Mouse (Mus musculus) embryonic facial prominence, embryonic 11.5 days (tissue): ENCODE measurements around the gene Traf7. TPM values are rescaled to one million over a fixed set of nuclear protein-coding genes. Genes with fewer than 3 reads are reported as not detected.

Source experiments
- ATAC-seq: fragments of 200-750 bp; cut with Nextera tagmentation; replicated peaks from 2 replicates; pipeline ENCODE4 v1.8.0; 2017; ENCODE audit warnings: low read depth; ENCODE audit not compliant: insufficient number of reproducible peaks, low FRiP score, low TSS enrichment
- DNase-seq: peaks from one replicate; pipeline ENCODE4 v3.0.0-alpha.2; 2015; ENCODE audit warnings: low spot score
- H3K27ac ChIP-seq: fragments of 300-500 bp; sonication (generic); replicated peaks from 2 replicates; pipeline ENCODE4 v1.5.1; 2014; ENCODE audit warnings: mild to moderate bottlenecking, low read depth, low read length, control low read depth
- H3K27me3 ChIP-seq: fragments of 300-500 bp; sonication (generic); 2 replicates; pipeline ENCODE4 v1.6.1; 2014; ENCODE audit warnings: mild to moderate bottlenecking, low read length, moderate library complexity, mixed read lengths; ENCODE audit not compliant: control insufficient read depth, insufficient read depth
- H3K36me3 ChIP-seq: fragments of 300-500 bp; sonication (generic); replicated peaks from 2 replicates; pipeline ENCODE4 v1.6.1; 2014; ENCODE audit warnings: low read depth, mild to moderate bottlenecking, low read length, moderate library complexity, mixed read lengths; ENCODE audit not compliant: control insufficient read depth, insufficient read depth
- H3K4me1 ChIP-seq: fragments of 300-500 bp; sonication (generic); 2 replicates; pipeline ENCODE4 v1.6.1; 2014; ENCODE audit warnings: low read length, mixed read lengths; ENCODE audit not compliant: control insufficient read depth, insufficient read depth
- H3K4me2 ChIP-seq: fragments of 300-500 bp; sonication (generic); 2 replicates; pipeline ENCODE4 v1.6.1; 2014; ENCODE audit warnings: low read depth, mild to moderate bottlenecking, control low read depth, low read length, moderate library complexity
- H3K4me3 ChIP-seq: fragments of 300-500 bp; sonication (generic); 2 replicates; pipeline ENCODE4 v1.5.1; 2014; ENCODE audit warnings: low read depth, low read length, control low read depth
- H3K9ac ChIP-seq: fragments of 300-500 bp; sonication (generic); replicated peaks from 2 replicates; pipeline ENCODE4 v1.6.1; 2014; ENCODE audit warnings: mild to moderate bottlenecking, control low read depth, low read length
- H3K9me3 ChIP-seq: fragments of 300-500 bp; sonication (generic); replicated peaks from 2 replicates; pipeline ENCODE4 v1.6.1; 2016; ENCODE audit warnings: mild to moderate bottlenecking, low read length, inconsistent platforms, mixed read lengths; ENCODE audit not compliant: control insufficient read depth
- WGBS: fragments of 180-500 bp; shearing (Covaris S2); extraction: QIAGEN DNeasy Blood & Tissue Kit; methylation state at CpG from one replicate; pipeline ENCODE4 v1.1.7; 2014; 5-methylcytosine and 5-hydroxymethylcytosine counted together
- polyA plus RNA-seq: library from polyadenylated mRNA; unstranded; fragments of >200 nt; fragmentation: Nextera tagmentation; extraction: Ambion mirVana; gene quantifications from 2 replicates; pipeline ENCODE4 v1.2.1, GENCODE M21; 2014

Traf7 gene
- polyA plus RNA-seq, 1 experiment from 2014 or later = 86.1 TPM

DNA sequence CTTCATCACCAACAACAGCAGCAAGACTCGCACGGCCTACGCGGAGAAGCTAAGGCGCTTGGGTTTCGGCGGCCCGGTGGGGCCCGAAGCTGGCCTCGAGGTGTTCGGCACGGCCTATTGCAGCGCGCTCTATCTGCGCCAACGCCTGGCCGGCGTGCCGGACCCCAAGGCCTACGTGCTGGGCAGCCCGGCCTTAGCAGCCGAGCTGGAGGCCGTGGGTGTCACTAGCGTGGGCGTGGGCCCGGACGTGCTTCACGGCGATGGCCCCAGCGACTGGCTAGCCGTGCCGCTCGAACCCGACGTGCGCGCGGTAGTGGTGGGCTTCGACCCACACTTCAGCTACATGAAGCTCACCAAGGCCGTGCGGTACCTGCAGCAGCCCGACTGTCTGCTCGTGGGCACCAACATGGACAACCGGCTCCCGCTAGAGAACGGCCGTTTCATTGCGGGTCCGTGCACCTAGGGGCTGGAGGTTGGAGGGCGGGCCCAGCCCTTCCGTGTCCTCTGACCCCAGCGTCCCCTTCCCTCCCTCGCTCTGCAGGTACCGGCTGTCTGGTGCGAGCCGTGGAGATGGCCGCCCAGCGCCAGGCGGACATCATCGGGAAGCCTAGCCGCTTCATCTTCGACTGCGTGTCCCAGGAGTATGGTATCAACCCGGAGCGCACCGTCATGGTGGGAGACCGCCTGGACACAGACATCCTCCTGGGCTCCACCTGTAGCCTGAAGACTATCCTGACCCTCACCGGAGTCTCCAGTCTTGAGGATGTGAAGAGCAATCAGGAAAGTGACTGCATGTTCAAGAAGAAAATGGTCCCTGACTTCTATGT, 56.8 kb downstream of the Traf7 start:
- 1% methylated on average over 67 of the region's 68 CpGs for WGBS
- ATAC-seq = 0 out of 2 replicates have a peak, but pooled peaks have one; percentile 4
- Histone ChIP-seq H3K4me3 (peak overlapping the region; percentile 86), H3K9ac (peak overlapping the region; percentile 88), H3K27ac (peak overlapping the region; percentile 65), H3K36me3 (no peaks in the 10 kb centered on the region; the same call in none of the 2 replicates), H3K27me3 (no peaks in the 10 kb centered on the region), H3K9me3 (no peaks in the 10 kb centered on the region), H3K4me2 (peak overlapping the region; percentile 97), H3K4me1 (no peaks in the 10 kb centered on the region; the same call in 1 of the 2 replicates)
- peak; percentile 26 for DNase-seq

DNA sequence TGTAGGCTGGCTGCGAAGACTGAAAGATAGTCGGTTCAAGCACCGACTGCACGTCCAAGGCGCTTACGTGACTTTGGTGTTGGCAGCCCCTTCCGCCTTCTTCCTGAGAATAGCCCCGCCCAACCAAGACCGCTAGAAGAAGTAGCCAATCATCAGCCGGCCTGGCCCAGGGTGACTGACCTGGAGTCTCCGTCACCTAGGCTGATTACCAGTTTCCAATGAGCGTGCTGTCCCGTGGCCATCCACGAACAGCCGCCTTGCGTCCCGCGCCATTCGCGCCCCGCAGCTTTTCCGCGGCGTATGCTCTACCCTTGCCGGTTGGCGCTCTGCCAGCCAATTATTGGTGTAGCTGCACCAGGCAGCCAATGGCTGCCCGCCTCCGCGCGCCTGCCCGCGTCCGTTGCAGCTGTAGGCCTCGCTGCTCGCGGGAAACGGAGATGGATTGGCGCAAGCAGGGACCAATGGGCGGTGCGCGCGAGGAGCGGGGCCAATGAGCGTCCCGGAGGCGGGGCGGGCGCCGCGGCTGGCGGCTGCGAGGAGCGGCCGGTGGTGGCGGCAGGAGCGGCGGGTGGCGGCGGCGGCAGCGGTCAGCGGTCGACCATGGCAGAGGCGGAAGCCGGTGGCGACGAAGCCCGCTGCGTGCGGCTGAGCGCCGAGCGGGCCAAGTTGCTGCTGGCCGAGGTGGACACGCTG, 57.7 kb downstream of the Traf7 start, which contains the start of the genes E4f1 and Pgp:
E4f1 (minus strand) TSS at position 404 of the 693 bp plus-strand sequence.
Pgp (plus strand) TSS at position 483 of the 693 bp plus-strand sequence.
- H3K4me3 ChIP-seq = peak within 1 kb of the TSS; percentile 86
- H3K9me3 ChIP-seq = no peaks in the 10 kb centered on the region
- H3K4me2 ChIP-seq = peak within 1 kb of the TSS; percentile 97
- no peaks in the 10 kb centered on the region; the same call in none of the 2 replicates for H3K36me3 ChIP-seq
- DNase-seq (peak; percentile 99), ATAC-seq (peak; percentile 96)
- no peaks in the 10 kb centered on the region; the same call in 1 of the 2 replicates for H3K4me1 ChIP-seq
- no peaks in the 10 kb centered on the region for H3K27me3 ChIP-seq
- WGBS = under 1% methylated on average over 66 of the region's 75 CpGs
- peak within 1 kb of the TSS; percentile 65 for H3K27ac ChIP-seq
- peak within 1 kb of the TSS; percentile 88 for H3K9ac ChIP-seq

DNA sequence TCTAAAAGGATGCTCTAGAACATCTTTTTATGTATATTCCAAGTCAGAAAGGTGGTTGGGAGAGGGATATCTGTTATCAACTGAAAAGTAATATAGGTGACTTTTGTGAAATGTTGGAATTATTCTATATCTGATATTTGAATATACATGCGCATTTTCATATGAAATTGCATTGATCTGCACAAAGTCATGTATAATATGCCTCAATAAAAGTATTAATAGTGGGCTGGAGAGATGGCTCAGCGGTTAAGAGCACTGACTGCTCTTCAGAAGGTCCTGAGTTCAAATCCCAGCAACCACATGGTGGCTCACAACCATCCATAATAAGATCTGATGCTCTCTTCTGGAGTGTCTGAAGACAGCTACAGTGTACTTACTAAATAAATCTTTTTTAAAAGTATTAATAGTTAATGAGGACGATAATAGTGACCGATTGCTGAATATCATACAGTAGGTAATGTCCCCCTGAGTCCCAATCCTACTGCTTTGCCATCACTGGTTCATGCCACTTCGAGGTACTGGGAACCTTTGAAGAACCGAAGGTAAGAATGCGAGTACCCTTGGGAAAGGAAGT, 58.3 kb downstream of the Traf7 start:
- Histone ChIP-seq H3K27ac (peak overlapping the region; percentile 16), H3K4me2 (peak overlapping the region; percentile 97), H3K4me1 (no peaks in the 10 kb centered on the region; the same call in 1 of the 2 replicates), H3K9me3 (no peaks in the 10 kb centered on the region), H3K9ac (peak overlapping the region; percentile 47), H3K36me3 (no peaks in the 10 kb centered on the region; the same call in none of the 2 replicates), H3K27me3 (no peaks in the 10 kb centered on the region), H3K4me3 (peak overlapping the region; percentile 86)
- WGBS = 16% methylated on average over 7 of the region's 7 CpGs
- DNase-seq = no peak
- ATAC-seq = no peak

DNA sequence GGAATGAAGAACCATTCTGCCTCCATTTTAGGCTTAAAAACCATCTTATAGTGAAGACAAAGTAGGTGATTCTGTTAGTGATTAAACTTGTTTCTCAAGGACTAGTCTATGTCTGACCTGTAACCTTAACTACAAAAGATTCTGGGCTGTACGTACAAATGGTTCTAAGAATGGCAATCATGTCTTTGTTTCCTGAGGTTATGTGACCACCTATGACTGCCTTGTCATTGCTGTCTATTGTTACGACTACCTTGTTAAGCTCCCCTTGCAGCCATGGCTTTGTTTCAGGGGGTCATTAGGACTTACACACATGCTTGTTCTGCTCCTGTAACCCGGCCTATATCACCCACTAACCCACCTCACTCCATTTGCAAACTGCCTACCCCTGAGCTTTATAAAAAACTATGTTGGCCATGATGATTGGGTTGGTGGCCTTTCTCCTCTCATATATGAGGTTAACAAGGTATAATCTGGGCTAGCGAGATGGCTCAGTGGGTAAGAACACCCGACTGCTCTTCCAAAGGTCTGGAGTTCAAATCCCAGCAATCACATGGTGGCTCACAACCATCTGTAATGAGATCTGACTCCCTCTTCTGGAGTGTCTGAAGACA, 59.0 kb downstream of the Traf7 start:
- WGBS = 89% methylated on average over 5 of the region's 5 CpGs
- no peaks in the 10 kb centered on the region for H3K9me3 ChIP-seq
- H3K27me3 ChIP-seq = no peaks in the 10 kb centered on the region
- H3K27ac ChIP-seq = no peak overlapping the region
- H3K4me2 ChIP-seq = no peak overlapping the region
- no peak for ATAC-seq
- H3K4me1 ChIP-seq = no peaks in the 10 kb centered on the region; the same call in 1 of the 2 replicates
- no peak for DNase-seq
- H3K36me3 ChIP-seq = no peaks in the 10 kb centered on the region; the same call in none of the 2 replicates
- no peak overlapping the region for H3K9ac ChIP-seq
- no peak overlapping the region for H3K4me3 ChIP-seq

DNA sequence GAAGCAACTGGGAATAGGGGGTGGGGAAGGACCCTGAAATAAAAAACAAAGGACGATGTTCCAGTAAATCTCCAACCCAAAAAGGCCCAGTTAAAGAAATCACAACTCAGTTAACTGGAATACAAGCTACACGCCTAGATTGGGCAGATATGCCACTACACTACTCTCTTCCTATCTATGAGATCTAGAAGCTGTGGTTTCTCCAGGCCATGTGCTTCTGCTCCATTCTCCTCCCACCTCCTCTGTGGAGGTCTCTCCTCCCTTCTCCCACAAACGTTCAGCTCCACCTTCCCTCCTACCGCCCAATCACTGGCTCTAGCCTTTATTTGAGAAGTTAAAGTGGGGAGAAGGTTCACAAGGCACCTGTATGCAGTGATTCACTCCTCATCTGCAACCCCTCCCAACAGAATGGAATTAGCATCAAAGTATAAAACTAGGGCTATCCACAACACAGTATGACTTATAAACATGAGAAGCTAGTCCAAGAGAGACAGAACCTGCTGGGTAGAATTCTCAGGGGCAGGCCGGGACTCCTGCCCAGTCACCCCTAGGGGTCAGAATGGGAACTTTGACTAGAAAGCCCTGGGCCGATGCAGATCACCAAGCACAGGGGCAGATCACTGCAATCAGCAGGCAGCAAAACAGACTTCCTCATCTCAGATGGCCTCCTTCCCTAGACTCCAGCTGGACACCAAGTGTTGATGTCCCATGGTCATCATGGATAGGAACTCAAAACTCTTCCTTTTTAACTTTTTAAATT, 64.2 kb downstream of the Traf7 start:
- 58% methylated on average over 6 of the region's 6 CpGs for WGBS
- ATAC-seq (no peak), DNase-seq (no peak)

DNA sequence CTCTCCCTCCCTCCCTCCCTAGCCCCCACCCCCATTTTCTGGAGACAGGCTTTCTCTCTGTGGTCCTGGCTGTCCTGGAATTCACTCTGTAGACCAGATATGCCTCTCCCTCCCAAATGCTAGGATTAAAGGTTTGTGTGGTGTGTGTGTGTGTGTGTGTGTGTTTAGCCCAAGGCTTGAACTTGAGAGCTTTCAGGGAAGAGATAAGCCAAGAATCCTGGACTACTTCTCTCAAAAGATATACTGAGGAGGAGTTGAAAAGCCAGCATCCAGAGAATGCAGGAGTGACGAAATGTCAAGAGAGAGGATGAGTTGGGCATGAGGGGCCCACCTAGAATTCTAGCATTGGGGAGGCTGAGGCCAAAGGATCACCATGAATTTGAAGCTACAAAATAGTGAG, 64.8 kb downstream of the Traf7 start:
- ATAC-seq (no peak), DNase-seq (no peak)
- no peak overlapping the region for H3K4me3 ChIP-seq
- no peak overlapping the region for H3K9ac ChIP-seq
- no peak overlapping the region for H3K27ac ChIP-seq
- no peaks in the 10 kb centered on the region for H3K27me3 ChIP-seq
- H3K4me1 ChIP-seq = no peaks in the 10 kb centered on the region
- H3K36me3 ChIP-seq = no peaks in the 10 kb centered on the region
- no peak overlapping the region for H3K4me2 ChIP-seq
- 74% methylated on average over 1 of the region's 1 CpGs for WGBS
- H3K9me3 ChIP-seq = no peaks in the 10 kb centered on the region

More for the DNA sequence above, 64.2 kb downstream of the Traf7 start:
- Histone ChIP-seq H3K4me2 (no peak overlapping the region), H3K4me3 (no peak overlapping the region), H3K9ac (no peak overlapping the region), H3K27me3 (no peaks in the 10 kb centered on the region), H3K9me3 (no peaks in the 10 kb centered on the region), H3K27ac (no peak overlapping the region), H3K4me1 (no peaks in the 10 kb centered on the region), H3K36me3 (no peaks in the 10 kb centered on the region)

DNA sequence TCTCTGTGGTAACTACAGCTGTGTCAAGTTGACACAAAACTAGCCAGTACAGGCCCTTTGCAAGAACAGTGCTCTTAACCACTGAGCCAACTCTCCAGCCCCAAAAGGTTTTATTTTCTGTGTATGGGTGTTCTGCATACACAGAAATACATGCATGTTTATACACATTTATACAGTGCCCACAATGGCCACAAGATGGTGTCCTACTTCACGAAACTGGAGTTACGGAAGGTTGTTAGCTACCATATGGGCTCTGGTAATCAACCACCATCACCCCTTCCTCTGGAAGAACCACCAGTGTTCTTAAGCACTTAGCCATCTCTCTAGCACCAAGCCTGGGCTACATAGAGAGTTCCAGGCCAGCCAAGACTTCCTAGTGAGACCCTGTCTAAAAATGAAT, 66.2 kb downstream of the Traf7 start:
- DNase-seq = peak; percentile 46
- WGBS = 70% methylated on average over 2 of the region's 2 CpGs
- Histone ChIP-seq H3K27ac (no peak overlapping the region), H3K27me3 (no peaks in the 10 kb centered on the region), H3K9me3 (no peaks in the 10 kb centered on the region), H3K4me2 (no peak overlapping the region), H3K4me3 (no peak overlapping the region), H3K9ac (no peak overlapping the region), H3K4me1 (no peaks in the 10 kb centered on the region), H3K36me3 (no peaks in the 10 kb centered on the region)
- ATAC-seq = no peak
